Mouse (Mus musculus) bone marrow macrophage, adult 2 months (primary cell): Measurements from ENCODE around the gene Mettl27.

Experiments
- CTCF ChIP-seq: IDR thresholded peaks from 2 replicates; pipeline ENCODE4 v1.5.1; 2012; ENCODE audit warnings: low read depth, mild to moderate bottlenecking, low read length, moderate library complexity
- POLR2A ChIP-seq: IDR thresholded peaks from 2 replicates; pipeline ENCODE4 v1.6.1; 2012; ENCODE audit warnings: mild to moderate bottlenecking, low read depth, low read length, borderline replicate concordance

- TF ChIP-seq CTCF (no peak), POLR2A (no peak)
Measured at GRCm38 (mm10) chr5:134919097-134919496, 13.1 kb upstream of the Mettl27 start.
